Mouse (Mus musculus) heart, postnatal 25 days (tissue): ENCODE results near the gene Nlgn1. TPM values are rescaled to one million over a fixed set of nuclear protein-coding genes. Genes with fewer than 3 reads are reported as not detected.
A peak's percentile ranks its signal among the peaks of the same experiment; 100 is the strongest.

Source experiments
- DNase-seq: peaks from one replicate; pipeline ENCODE4 v3.0.0; 2022; ENCODE audit warnings: low spot score
- intact Hi-C: fragments of 180-260 bp; cut with DNase I; formaldehyde crosslinking; loops from one replicate; pipeline ENCODE4 v1.15.1; 2025
- total RNA-seq, 2 experiments: library from RNA; stranded (reverse); gene quantifications; 2 replicates each; pipeline ENCODE4 v1.2.3; 2021

The Nlgn1 gene
- total RNA-seq, 2 experiments from 2014 or later: not detected

DNA sequence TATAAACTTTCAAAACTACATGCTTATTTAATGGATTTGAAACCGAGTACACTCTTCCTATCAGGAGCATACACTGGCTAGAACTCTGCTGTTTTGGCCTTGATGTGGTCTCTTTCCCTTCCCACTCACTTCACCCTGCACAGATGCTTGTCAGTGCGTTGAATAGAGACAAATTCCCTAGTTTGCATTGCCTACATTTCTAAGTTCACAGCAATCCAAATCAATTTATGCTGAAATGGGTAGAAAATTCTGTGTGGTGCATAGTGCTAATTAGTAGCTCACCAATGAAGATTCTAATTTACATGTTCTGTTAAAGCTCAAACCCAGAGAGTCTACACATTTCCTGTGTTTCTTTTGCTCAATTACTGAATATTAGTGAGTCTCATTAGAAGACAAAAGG is 447.5 kb downstream of the Nlgn1 start:
- DNase-seq: no peak
- intact Hi-C loops: no loop called here

DNA sequence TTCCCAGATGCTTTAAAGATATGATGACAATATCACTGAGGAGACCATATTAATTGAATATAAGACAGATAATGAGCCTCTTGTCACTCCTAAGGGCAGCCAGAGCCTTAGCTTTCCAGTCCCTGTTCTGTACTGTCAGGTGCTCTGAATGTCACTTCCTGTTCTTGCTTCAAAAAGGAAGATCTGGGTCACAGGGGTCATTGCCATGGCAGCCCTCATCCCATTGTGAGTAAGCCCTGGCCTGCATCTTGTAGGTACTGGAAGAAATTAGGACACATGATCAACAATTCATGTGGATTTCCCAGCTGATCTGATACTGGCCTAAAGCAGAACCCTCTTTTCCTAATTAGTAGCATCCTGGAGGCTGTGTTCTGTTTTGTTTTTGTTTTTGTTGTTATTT is 463.1 kb downstream of the Nlgn1 start:
- intact Hi-C loops: no loop called here
- DNase-seq: no peak

DNA sequence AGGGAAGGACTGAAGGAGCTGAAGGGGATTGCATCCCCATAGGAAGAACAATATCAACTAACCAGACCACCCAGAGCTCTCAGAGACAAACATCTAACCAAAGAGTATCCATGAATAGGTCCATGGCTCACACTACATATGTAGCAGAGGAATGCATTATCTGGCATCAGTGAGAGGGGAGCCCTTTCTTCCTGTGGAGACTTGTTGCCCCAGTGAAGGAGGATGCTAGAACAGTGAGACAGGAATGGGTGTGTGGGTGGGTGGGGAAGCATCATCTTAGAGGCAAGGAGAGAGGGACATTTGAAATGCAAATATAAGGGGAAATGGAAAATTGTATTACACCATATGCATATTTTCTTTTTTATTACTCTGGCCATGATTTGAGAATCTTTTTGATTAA is 473.9 kb downstream of the Nlgn1 start:
- DNase-seq: no peak
- intact Hi-C loops: no loop called here

DNA sequence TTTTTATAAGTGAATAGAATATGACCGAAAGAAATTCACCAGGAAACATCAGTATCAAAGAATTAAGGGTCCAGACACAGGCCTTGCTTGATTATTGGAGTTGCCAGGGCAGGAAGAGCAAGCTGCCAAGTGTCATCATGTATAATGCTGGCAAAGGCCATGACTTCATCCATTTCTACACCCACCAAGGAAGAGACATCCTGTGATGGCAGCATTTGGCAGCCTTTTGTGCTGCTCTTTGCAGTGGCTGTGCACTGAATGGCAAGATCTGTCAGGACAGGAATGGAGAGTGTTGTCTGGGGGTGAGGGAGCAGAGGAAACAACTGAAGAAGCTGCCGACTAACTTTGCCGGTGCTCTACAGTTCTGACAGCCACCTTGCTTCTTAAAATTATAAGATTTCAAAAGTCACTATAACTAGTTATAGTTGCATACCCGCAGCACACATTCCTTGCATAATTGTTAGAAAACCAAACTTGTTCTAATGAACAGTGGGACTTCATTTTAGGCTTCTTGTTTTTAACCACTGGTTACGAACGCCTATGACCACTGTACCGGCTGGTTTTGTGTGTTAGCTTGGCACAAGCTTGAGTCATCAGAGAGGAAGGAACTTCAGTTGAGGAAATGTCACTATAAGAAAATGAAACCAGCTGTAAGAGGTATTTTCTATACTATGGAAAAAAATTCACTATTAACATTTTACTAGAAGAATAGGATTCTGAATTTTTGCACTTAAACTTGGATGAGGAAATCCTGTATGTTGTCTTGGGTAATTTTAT is 487.4 kb downstream of the Nlgn1 start:
- intact Hi-C loops: no loop called here
- DNase-seq: no peak

DNA sequence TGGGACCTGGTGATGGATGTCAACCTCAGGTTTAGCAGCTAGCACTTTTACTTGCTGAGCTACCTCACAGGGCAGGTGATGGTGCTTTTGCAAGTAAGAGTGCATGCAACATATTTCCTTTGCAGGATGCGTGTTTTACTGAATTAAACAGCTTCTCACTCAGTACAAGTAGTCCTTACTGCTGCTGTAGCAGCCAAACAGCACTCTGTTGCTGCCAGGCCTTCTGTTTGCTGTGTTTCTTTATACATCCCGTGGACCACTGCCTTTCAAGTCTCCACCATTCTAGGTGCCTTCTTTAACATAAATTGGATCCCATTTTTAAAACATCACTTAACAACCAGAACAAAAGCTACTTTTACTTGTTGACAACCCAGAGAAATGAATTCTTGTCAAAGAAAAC is 502.0 kb downstream of the Nlgn1 start:
- DNase-seq: no peak
- intact Hi-C loops: no loop called here

DNA sequence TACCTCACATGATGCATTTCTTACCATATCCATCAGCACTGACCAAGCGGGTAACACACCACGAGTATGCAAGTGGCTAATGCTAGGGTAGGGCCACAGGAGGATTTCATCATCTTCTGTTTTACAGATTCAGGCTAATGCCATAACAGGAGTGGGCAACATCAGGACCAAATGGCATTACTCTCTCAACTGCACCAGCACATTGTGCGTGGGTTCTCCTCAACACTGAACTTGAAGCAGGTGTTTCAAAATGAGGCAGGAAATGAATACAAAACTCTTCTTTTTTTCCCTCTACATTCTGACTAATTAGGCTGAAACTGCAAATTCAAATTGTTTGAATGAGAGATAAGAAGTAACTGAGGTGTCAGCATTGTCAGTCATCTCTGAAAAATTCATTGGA is 518.9 kb downstream of the Nlgn1 start:
- no peak for DNase-seq
- intact Hi-C loops: no loop called here

DNA sequence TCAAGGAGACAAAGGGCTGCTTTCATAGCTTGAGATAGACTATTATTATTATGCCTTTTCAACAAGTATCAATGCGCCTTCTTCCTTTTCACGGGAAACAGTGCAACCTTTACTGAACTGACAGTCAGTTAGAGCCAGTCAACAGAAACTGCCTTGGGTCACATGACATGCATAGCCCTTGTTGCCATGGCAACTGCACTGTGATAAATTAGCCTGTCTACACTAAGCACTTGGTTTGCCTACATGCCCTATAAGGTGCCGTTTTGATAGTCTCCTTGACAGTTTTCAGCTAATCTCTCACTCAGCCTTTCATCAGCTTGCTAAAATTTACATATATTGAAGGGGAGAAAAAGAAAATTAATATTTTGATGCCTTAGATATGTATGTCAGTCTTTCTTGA is 524.7 kb downstream of the Nlgn1 start:
- intact Hi-C loops: no loop called here
- no peak for DNase-seq

DNA sequence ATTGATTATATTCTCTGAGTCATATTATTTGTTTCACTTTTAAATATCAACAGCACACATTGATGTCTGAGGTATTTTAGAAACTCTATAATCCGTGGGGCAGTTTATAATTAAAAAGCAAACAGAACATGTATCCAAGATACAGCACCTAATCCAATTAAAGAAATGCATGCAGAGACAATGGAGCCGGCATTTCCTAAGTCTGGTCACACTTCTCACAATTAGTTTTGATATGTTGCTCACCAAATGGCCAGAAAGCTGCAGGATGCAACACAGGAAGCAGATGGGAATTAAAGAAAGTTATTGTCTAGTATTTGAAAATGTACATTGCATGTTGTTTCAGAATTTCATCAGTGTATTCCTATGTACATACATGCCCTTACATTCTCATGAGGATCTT is 550.6 kb downstream of the Nlgn1 start:
- DNase-seq: no peak
- intact Hi-C loops: no loop called here

DNA sequence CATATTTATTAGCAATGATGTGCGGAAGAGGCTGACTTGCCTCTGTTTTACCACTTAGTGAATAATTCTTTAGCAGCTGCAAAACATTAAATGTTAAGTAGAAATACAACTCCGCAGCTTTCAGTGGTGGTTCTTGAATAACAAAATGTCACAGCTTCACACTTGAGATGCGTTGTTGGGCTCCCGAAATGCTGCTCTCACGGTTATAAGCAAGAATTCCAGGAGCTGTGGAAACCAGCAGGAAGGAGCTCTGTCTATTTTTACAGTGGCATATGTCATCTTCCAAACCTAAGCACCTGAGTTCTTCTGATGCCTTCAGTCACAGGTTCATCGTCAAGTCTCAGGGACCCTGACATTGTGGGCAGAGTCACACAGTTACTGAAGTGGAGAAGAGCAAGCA is 556.8 kb downstream of the Nlgn1 start:
- intact Hi-C loops: no loop called here
- DNase-seq: no peak

DNA sequence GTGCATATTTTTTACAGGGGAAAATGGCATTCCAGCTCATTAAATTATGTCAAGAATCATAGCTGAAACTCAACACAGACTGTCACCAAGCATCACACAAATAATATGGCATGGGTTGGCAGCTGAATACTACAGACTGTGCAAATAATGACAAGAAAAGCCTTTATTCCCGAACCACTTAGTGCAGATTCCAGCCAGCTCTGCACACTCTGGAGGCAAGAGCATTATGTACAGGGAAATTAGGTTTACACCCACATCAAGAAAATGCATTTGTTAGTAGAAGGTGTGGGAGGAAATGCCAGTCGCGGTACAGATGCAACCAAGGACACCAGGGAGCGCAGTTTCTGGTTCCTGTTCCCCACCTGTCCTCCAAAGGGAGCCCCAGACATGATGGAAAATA is 558.4 kb downstream of the Nlgn1 start:
- no peak for DNase-seq
- intact Hi-C loops: no loop called here

DNA sequence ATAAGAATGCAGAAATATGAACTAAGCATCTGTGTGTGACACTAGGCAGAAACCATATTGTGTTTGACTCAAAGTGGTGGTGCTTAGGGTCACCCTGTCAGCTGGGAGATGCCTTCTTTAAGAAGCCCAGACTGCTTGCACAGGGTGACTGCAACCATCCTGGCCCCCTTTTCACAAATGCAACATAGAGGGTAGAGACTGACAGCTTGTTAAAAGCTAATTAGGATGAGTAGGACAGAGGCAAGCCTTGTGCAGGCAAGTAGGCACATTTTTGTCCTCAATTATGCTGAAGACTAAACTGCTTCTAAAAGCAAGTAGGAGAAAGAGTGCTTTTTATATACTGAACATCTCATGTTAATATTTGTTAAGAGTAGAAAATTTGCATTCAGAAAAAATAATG is 558.8 kb downstream of the Nlgn1 start:
- no peak for DNase-seq
- intact Hi-C loops: no loop called here

DNA sequence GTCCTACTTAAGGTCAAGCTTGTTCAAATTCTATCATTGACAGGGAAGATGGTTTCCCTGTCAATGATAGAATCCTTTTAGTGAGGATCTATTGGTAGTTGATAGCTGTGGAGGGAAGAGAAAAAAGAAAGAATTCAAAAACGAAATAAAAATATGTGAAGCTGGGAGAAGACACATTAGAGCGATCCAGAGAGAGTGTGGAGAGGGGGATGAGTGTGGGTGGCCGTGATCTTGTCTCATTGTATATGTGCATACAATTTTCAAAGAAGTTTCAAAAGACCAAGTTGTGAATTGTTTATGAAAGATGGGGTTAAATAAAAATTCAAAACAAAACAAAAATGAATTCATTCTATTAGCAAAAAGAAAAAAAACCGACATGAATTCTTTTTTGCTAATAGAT is 568.6 kb downstream of the Nlgn1 start:
- DNase-seq: no peak

DNA sequence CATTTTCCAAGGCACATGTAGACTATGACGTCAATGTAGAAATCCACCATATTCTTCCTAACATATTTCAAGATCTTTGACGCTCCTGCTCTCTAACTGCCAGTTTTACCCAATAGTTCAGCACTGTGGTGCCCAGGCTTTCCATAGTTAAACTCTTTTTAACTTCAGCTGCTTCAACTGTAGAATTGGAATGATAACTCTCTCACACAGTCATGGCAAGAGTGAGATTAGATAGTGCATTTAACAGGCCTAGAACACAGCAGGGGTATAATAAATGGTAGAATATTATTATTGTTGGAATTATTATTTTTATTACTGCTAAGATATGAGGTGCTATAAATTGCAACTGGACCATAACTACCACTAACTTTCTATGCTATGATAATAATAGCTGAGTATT is 574.4 kb downstream of the Nlgn1 start:
- intact Hi-C loops: no loop called here
- DNase-seq: no peak

More for the DNA sequence above, 568.6 kb downstream of the Nlgn1 start:
- intact Hi-C loops: no loop called here

DNA sequence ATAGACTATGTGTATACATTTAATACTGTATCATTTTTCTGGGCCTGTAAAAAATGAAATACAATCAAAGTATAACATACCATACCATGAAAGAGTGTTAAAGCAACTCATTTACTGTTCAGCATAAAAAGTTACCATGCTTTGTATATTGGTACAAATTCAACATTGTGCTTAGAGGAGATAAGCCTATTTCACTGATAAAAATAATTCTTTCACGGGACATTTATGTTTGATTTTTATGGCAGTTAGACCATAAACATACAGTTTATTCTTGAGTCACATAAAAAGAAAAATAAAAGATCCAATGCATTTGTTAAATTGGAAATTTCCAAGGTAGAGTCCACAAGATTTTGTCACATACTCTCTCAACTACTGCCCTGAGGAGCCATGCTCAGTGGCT is 608.1 kb downstream of the Nlgn1 start:
- no peak for DNase-seq
- intact Hi-C loops: no loop called here

DNA sequence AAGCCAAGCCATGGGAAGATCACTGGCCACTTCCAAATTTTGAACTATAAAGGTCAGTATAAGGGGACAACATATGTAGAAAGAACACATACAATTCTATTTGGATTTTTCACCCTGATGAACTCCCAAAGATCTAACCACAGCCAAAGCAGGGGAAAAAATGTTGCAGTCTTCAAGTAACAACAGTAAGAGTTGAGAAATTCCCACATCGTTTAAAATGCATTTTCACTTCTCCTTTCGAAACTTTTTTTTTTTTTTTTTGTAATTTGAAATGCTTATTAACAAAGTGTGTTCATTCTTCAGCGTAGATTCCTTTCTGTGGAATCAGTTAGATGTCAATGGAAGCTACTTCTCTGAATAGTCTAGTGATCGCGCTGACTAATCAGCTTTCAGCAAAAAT is 610.8 kb downstream of the Nlgn1 start:
- intact Hi-C loops: no loop called here
- DNase-seq: no peak

DNA sequence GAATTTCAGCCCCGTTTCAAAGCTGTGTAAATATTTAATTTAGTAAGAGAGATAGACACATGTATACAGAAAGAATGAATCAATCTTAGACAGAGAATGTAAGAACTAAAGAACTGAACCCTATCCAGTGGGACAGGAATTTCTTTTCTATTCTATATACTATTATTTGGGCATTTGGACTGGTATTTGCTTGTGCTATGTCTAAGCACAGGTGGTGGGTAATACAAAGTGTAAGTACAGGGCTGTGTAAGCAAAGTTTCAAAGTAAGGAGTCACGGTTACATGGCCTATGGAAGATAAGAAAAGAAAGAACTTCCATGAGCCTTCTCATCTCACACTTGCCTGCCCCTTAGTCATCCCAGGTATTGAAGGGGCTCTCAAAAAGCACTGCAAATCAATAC is 624.9 kb downstream of the Nlgn1 start:
- DNase-seq: no peak
- intact Hi-C loops: no loop called here

DNA sequence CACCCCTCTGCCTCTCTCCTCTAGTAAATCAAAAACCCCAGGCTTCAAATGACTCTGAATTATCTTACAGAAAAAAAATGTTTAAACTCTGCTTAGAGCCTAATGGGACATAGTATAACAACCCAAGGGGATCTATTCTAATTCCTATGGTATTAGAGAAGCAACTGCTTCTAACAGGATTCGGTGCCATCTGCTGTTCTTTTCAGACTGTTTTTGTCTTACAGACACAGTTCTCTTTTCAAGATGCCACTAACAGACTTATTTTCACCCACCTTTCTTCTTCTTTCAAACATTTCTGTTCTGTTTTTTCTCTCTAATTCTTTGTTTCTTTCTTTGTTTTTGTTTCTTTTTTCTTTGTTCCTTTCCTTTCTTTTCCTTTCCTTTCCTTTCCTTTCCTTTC is 635.0 kb downstream of the Nlgn1 start:
- no peak for DNase-seq

DNA sequence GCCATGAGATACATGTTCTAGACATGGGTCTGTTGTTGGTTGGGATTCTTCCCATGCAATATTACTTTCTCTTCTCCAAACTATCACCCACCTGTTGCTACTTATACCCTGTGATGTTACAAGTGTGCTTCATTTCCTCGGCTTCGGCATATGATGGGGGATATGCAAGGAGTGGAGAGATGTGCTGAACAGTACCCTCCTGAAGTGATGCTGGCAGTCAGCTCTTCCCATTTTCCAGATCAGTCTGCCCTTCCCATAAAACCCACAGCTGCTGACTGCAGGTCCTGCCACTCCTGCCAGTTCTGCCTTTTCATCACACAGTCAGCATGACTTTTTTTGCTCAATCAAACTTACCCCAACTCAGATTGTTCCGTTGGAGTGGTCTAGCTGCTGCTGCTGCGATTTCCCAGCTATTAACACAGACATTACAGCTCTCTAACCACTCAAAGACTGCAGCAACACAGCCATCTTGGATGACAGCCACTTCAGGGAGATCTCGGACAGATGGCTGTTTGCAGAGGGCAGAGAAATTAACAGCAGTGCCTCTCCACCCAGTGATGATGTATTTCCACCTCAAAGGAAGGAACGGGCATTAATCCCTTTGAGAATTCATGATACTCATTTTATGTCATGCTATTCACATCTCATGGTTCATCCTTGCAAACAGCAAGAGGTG is 643.3 kb downstream of the Nlgn1 start:
- intact Hi-C loops: no loop called here
- DNase-seq: no peak

More for the DNA sequence above, 635.0 kb downstream of the Nlgn1 start:
- intact Hi-C loops: no loop called here

DNA sequence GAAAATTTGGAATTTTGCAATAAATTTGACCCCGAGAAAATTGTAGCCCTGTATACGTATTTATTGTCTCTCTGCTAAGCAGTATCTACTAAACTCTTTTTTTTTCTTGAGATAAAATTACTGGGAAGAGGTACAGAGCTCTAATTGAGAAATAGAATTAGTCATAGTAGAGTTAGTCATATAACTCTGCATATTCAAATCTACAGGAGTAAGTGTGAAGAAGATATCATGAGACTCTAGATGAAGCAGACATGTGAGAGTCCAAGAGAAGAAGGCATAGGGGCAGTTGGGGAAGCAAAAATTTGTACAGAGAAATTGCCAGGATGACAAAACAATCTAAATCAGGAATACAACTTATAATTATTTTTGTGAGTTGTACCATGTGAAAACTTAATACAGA is 648.6 kb downstream of the Nlgn1 start:
- no peak for DNase-seq
- intact Hi-C loops: no loop called here

DNA sequence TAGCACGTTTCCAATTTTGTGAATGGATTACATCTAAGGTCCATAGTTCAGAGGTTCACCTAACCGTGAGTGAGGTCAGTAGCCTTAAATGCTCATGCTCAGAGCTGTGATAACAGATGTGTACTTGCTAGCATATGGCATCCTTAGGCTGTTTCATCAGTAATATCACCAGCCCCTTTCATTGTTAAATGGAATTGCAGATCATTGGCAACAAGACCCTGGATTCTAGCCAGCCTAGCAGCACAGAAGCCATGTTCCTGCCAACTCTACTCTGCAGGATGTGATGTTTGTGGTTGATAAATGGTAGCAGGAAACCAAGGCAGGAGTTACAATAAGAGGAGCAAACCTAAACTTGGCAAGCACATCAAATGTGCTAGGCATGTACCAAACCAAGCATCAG is 652.9 kb downstream of the Nlgn1 start:
- intact Hi-C loops: no loop called here
- DNase-seq: peak; percentile 6

DNA sequence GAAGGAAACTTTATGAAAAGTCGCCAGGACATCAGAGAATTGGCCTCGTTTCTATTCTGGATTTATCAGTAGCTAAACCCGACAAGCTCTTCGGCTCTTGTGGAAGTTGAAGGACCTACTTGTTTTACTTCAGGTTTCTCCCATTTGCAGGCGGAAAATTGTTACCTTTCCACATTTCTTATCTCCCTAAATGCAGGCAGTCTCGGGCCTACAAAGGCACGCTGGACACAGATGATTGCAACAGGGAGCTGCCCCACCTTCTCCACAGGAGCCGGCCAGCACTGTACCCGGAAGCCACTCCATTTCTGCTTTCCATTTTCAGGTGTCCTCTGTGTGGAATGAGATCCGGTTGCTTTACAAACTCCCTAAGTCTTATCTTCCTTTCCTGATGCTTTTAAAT is 656.4 kb downstream of the Nlgn1 start:
- no peak for DNase-seq
- intact Hi-C loops: no loop called here

DNA sequence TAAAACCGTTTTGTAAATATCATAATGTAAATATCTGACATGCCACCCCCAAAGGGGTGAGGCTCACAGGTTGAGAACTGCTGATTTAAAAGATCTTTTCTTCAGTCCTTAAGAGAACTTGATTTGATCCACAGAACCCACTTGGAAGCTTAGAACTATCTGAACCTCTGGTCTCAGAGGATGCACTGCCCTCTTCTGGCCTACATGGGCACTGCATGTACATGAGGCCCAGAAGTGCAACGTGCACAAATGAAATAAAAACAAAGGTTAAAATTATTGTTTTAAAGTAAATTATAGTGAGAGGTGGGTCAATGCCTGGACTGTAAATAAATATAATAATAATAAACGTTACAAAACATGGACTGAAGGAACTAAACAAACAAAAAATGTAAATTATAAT is 657.2 kb downstream of the Nlgn1 start:
- DNase-seq: no peak
- intact Hi-C loops: no loop called here
